Mouse (Mus musculus): ENCODE measurements around the gene Colec11.

- TF ChIP-seq POLR2A (IDR thresholded peaks at IDR 0.05; ENCODE audit: low read depth, low read length) = no peak
- TF ChIP-seq CTCF (IDR thresholded peaks at IDR 0.05; ENCODE audit: borderline replicate concordance, insufficient read depth, low read length) = no peak
These were observed 39.5 kb upstream of the Colec11 start for GRCm38 (mm10) chr12:28662628-28663027.
